Mouse (Mus musculus) bone marrow, adult 2 months (tissue): ENCODE measurements around the gene Ppef2.

Source experiments
- CTCF ChIP-seq: fragments of 200-500 bp; IDR thresholded peaks from 2 replicates; pipeline ENCODE4 v1.5.1; 2011; ENCODE audit warnings: low read length, control low read depth; ENCODE audit not compliant: control insufficient read depth, insufficient read depth
- POLR2A ChIP-seq: fragments of 200-500 bp; IDR thresholded peaks from 2 replicates; pipeline ENCODE4 v1.6.1; 2011; ENCODE audit warnings: low read depth, mild to moderate bottlenecking, control low read depth, low read length, borderline replicate concordance; ENCODE audit not compliant: control insufficient read depth

GRCm38 (mm10) chr5:92204162-92205036 lies 51.7 kb downstream of the Ppef2 start:
- no peak for TF ChIP-seq POLR2A
- no peak for TF ChIP-seq CTCF
